Mouse (Mus musculus) olfactory bulb, adult 2 months (tissue): ENCODE measurements around the gene Hivep3.

Source experiments
- CTCF ChIP-seq: fragments of 200-500 bp; IDR thresholded peaks from 2 replicates; pipeline ENCODE4 v1.5.1; 2012; ENCODE audit warnings: low read depth, mild to moderate bottlenecking, low read length, moderate library complexity; ENCODE audit not compliant: insufficient read depth
- POLR2A ChIP-seq: fragments of 200-500 bp; IDR thresholded peaks from 2 replicates; pipeline ENCODE4 v1.6.1; 2012; ENCODE audit warnings: mild to moderate bottlenecking, low read depth, low read length, moderate library complexity; ENCODE audit not compliant: insufficient read depth

DNA sequence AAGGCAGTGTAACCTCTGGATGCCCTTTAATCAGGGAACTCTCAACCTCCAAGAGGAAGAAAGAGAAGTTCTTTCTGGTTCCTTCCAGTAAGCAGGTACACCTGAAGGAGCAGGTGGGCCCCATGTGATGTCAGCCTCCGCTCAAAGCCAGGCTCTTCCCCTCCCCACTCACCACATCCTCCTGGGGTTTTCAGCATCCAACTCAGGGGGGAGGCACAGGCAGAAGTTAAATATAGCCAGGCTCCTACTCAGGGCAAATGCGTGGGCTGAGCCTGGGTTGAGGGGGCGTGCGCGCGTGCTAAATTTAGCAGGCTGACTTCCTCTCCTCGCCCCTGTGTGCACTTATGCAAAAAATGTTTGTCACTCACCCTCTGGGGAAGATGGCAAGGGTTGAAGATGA is 225.7 kb downstream of the Hivep3 start:
- TF ChIP-seq CTCF, result no peak
- TF ChIP-seq POLR2A, result no peak
